Mouse (Mus musculus) adrenal gland, adult 8-10 months (tissue): ENCODE results near the gene Mgrn1. TPM values are rescaled to one million over a fixed set of nuclear protein-coding genes. Genes with fewer than 3 reads are reported as not detected.

Source experiments
- DNase-seq: peaks from one replicate; pipeline ENCODE4 v3.0.0; 2022
- total RNA-seq, 4 experiments: library from RNA; stranded (reverse); gene quantifications; 2 replicates each; pipeline ENCODE4 v1.2.4; 2022

Mgrn1 gene
- total RNA-seq, 4 experiments from 2014 or later, result 88.5 to 120 (median 98.0) TPM

GRCm38 (mm10) chr16:4909745-4910144 is 23.7 kb downstream of the Mgrn1 start:
- no peak for DNase-seq

DNA sequence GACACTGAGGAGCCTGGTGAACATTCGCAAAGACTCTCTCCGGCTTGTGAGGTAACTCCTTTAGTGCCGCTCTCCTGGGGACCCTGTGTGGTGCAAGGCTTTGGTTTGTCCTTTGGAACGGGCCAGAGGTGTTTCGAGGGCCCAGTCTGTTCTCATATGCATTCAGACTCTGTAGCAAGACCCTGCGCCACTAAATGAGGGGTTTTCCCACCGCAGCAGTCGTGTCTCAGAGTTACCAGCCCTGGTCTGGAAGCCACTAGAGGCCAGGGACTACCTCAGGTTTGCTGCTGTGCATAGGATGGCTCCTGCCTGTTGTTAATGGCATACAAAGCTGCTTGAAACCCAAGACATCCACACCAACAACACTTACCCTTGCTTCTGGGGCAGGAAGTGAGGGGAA is 24.7 kb downstream of the Mgrn1 start:
- DNase-seq, result no peak

DNA sequence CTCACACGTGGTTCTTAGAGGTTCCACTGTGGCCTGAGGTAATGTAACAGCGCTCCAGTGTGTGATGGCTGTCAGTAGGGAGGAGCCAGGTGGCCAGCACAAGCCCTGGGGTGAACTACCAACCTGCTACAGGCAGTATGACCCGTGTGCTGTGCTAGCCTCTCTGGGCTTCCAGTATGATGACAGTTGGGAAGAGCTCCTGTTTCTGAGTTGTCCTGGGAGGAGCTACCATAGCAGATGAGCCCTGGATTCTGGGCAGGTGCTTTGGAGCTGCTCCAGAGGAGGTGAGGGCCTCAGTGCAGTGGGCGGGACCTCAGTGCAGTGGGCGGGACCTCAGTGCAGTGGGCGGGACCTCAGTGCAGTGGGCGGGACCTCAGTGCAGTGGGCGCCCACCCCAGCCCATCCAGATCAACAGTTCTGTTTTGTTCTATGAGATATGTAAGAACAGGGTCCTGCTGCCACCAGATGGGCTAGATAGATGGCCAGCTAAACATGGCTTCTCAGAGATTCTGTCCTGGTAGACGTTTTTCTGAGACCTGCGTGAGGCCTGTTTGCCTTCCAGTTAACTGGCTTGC is 26.1 kb downstream of the Mgrn1 start:
- DNase-seq, result no peak

DNA sequence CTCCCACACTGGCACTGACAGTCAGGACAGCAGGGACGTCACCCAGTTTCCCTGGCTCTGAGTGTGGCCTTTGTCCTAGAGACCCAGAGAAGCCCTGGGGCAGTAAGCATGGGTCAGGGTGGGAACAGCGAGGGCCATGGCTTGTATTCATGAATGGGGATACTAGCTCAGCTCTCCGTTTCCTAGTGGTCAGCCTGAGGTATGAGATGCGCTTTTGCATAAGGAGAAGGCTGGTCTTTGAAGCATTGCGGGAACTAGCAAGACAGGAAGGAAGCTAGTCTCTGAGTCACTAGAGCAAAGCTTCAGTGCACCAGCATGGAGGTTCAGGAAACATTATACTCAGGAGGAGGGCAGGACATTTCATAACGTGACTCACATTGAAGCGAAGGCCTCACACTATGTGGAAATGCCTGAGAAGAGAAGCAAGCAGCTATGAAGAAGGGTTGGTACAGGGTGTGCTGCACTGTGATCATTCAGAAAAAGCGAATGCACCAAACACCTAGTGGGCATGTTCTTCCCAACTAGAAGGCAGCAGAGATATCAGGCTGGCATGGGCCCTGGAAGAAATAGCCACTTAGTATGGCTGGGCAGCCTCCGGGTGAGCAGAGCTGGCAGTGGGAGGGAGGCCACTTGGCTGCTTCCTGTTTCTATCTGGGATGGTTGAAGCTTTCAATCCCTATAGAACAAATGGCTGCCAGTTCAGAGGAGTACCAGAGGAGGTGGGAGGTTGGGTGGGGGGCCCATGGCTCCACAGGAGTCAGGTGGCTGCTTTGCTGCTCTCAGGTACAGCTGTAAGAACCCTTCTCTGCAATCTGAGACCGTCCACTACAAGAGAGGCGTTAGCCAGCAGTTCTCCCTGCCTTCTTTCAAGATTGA is 27.1 kb downstream of the Mgrn1 start:
- DNase-seq, result no peak

- peak; percentile 75 for DNase-seq
Measured at GRCm38 (mm10) chr16:4913783-4914735, 28.0 kb downstream of the Mgrn1 start.

- no peak for DNase-seq
Measured at GRCm38 (mm10) chr16:4915931-4916330, 29.9 kb downstream of the Mgrn1 start.

GRCm38 (mm10) chr16:4916608-4917007 is 30.6 kb downstream of the Mgrn1 start:
- no peak for DNase-seq

DNA sequence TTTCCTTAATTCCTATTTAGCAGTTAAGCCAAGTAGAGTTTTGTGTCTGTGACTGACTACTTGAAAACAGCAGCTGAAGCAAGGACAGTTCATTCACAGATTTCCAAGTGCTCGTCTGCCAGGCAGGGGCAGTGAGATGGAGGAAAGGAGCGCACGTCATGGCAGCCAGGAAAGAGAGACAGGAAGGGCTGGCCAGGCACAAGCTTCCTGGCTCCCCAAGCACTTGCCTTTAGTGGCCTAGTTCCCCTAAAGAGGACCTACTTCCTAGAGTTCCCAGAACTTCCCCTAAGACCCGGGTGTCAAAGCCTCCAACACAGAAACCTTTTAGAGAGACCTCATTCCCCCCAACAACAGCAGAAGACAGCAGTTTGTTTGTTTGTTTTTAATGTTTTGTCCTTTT is 34.5 kb downstream of the Mgrn1 start:
- DNase-seq, result no peak

DNA sequence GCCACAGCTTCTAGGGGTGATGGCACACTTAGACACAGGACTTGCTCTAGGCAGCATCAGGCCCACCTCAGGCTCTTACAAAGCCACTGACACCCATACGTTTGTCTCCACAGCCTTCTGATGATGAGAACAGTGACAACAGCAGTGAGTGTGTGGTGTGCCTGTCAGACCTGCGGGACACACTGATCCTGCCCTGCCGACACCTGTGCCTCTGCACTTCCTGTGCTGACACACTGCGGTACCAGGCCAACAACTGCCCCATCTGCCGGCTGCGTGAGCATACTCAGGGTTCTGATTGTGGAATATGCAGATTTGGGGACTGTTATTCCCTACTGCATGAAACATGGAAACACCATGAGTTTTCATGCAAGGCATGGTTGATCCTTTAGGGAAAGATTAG is 36.4 kb downstream of the Mgrn1 start:
- DNase-seq, result no peak

DNA sequence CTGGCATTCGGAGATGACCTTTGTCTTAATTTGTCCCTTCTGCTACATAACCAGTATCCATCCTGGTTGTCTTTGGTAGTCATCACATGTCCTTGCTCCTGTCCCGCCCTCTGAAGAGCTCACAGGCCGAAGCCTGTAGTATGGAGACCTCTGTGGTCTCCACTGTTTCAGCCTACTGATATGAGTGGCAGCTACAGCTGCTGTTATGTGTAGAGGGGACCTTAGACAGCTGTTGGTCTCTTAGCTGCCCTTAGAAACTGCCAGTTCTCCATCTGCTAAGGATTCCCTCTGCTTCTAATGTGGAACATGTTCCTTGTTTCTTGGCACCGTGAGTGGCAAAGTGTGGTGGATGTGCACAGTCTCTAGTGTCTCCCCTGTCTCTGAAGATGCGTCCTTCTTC is 37.9 kb downstream of the Mgrn1 start:
- no peak for DNase-seq

DNA sequence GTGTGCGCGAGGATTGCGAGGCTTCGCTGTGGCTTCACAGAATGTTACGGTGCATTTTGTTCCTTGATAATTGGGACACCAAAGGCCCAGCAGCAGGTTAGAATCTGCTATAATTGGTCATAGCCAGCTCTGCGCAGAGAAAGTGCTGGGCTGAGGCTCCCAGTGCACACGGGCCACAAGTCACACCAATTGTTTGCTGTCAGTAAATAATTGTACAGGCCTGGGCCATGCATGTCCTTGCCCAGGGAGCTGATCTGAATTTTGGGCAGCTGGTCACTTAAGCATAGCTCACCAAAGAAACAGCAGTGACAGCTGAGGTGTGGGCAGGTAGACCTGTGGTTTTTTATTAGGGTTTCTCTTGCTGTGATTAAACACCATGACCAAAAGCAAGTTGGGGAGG is 41.9 kb downstream of the Mgrn1 start:
- DNase-seq, result no peak

GRCm38 (mm10) chr16:4928474-4928873 is 42.4 kb downstream of the Mgrn1 start:
- no peak for DNase-seq

DNA sequence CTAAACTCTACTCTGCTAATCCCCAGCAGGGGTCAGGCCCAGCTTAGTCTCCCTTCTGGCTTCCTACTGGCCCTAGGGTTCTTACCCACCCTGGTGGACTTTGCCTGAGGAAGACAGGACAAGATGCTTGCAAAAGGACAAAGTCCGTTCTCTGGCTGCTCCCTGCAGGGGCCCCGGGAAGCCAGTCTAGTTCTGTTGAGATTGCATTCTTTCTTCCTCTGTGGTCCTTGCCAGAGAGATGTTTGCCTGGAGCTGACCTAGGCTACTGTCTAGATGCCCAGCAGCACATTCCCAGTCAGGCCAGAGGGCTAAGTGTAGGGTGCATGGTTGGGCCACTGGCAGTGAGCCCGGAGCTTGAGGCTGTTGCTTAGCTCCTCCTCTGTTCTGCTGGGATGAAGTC is 46.4 kb downstream of the Mgrn1 start:
- DNase-seq, result no peak

DNA sequence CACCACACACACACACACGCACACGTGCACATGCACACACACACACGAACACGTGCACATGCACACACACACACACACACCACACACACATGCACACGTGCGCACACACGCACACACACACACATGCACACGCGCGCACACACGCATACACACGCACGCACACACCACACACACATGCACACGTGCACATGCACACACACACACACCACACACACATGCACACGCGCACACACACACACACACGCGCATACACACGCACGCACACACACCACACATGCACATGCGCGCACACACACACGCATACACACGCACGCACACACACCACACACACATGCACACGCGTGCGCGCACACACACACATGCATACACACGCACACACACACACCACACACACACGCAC is 49.4 kb downstream of the Mgrn1 start:
- no peak for DNase-seq

DNA sequence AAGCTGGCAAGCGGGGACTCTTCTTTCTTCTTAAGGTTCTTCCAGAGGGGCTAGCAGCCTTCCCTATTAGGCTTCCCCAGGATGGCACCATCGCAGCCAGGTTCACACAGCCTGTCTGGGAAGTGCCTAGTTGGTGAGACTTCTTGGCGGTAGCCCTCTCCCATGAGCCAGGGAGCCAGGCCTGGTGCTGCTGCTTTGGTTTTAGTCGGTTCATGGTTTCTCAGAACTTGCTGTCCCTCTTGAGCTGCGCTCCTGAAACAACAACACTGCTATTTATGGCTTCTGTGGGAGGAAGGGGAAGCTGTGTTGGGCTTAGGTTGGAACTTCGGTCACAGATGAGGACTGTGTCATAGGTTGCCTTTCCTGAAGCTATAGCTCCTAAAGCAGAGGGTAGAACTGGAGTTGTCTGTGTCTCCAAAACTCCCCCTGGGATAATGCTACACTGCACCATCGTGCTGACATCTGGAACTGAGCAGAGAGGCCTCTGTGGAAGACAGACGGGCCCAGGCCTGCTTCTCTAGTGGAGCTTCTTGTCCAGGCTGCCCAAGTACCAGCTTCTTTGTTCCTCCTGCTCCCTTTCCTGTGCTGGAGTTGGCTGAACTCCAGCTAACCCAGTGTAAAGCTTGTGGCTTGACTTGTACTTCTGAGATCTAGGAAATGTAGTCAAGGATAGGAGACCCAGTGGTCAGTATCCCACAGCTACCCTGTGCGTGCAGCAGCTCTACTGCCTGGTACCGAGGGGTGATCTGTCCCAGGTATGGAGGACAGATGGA is 50.1 kb downstream of the Mgrn1 start:
- DNase-seq, result no peak

DNA sequence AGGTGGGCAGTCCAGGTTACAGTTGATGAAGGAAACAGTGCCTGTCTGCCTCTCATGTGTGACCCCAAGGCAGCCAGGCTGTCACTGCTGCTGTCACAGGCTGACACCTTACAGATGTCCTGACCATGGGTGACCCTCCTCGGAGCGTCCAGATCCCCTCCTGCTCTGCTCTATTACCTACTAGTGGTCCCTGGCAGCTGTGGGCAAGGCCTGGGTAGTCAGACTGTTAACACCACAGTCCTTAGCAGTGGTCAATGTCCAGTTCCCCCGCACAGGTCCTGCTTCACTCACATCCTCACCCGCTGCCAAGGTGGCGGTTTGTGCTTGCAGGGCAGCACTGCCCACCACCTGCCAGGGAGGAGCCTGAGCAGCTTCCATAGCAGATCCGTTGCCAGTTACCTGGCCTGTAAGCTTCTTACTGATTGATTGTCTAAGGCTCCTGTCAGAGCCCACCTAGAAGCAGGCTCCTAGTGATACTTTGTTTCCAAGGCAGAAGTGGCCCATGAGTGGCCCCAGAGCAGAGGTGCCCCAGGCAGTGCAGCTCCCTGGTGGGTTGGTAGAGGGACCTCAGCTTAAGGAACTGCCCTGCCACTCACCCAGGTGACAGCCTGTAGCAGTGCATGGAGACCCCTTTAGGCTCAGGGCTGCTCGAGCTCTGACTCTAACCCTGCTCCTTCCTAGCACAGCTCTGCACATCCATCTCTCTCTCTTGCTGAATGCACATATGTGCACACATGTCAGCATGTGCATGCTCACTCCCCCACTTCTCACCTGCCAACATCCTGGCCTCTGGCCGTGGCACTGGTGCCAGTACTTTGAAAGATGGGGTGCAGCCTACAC is 51.5 kb downstream of the Mgrn1 start:
- DNase-seq, result no peak

- no peak for DNase-seq
Measured at GRCm38 (mm10) chr16:4938461-4938860, 52.4 kb downstream of the Mgrn1 start, which contains the start of gene Nudt16l1. Gene Nudt16l1 (plus strand): TSS chr16:4938761.

DNA sequence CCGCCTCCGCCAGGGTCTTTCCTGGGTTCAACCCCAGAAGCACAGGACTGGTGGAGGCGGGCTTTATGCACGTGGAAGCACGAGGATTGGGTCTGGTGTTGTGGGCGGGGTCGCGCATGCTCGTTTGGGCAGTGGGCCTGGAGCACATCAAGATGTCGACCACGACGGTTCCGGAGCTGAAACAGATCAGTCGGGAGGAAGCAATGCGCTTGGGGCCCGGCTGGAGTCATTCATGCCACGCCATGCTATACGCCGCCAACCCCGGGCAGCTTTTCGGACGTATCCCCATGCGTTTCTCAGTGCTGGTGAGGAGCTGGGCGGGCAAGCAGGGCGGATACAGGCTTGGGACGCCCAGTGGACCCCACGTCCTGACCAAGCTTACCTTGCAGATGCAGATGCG is 52.9 kb downstream of the Mgrn1 start:
- DNase-seq, result peak; percentile 94

DNA sequence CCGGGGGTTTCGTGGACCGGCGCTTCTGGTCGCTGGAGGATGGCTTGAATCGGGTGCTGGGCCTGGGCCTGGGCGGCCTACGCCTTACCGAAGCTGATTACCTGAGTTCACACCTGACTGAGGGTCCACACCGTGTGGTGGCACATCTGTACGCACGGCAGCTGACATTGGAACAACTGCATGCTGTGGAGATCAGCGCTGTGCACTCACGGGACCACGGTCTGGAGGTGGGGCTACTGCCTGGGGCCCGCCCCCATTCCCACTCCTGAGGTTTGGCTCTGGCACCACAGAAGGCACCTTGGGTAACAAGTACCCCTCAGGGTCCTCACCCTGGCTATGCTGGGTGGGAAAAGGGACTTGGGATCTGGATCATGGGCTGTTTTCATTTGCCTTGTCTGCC is 53.4 kb downstream of the Mgrn1 start:
- DNase-seq, result peak; percentile 55

DNA sequence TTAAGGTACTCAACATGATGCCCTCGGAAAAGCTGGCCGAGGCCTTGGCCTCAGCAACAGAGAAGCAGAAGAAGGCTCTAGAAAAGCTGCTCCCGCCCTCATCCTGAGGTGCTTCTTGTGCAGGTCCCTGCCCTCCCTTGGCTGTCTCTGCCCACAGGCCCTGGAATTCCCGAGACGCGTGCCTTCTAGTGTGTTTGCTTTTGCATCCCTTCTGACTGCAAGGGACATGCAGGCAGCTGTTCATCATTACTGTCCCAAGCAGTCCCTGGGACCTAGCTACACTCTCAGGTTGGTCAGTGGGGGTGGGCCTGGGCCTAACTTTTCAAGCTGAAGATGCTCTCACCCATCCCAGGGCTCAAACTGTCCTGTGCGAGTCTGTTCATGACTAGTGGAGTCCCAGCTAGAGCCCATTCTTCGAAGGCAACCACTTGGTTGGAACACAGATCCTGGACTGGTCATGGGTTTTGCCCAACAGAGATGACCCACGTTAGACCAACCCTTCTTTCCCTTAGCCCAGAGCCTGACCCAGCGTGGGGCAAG is 54.3 kb downstream of the Mgrn1 start:
- no peak for DNase-seq

- no peak for DNase-seq
Measured at GRCm38 (mm10) chr16:4941016-4941415, 55.0 kb downstream of the Mgrn1 start.
